Mouse (Mus musculus) left cerebral cortex, postnatal 36 days (tissue): ENCODE results near the gene Cnn3. TPM values are rescaled to one million over a fixed set of nuclear protein-coding genes. Genes with fewer than 3 reads are reported as not detected.

Experiments used
- DNase-seq, 2 experiments: peaks; one replicate each; pipeline ENCODE4 v3.0.0; 2021 to 2022; ENCODE audit warnings: low spot score in 2 of 2, mixed read lengths in 1 of 2
- intact Hi-C: fragments of 180-260 bp; cut with DNase I; formaldehyde crosslinking; loops from one replicate; pipeline ENCODE4 v1.15.1; 2025
- total RNA-seq, 2 experiments: library from RNA; stranded (reverse); gene quantifications; 2 replicates each; pipeline ENCODE4 v1.2.3; 2021

Gene Cnn3
- total RNA-seq: 10 to 100 TPM; 63.0 to 67.5 TPM

DNA sequence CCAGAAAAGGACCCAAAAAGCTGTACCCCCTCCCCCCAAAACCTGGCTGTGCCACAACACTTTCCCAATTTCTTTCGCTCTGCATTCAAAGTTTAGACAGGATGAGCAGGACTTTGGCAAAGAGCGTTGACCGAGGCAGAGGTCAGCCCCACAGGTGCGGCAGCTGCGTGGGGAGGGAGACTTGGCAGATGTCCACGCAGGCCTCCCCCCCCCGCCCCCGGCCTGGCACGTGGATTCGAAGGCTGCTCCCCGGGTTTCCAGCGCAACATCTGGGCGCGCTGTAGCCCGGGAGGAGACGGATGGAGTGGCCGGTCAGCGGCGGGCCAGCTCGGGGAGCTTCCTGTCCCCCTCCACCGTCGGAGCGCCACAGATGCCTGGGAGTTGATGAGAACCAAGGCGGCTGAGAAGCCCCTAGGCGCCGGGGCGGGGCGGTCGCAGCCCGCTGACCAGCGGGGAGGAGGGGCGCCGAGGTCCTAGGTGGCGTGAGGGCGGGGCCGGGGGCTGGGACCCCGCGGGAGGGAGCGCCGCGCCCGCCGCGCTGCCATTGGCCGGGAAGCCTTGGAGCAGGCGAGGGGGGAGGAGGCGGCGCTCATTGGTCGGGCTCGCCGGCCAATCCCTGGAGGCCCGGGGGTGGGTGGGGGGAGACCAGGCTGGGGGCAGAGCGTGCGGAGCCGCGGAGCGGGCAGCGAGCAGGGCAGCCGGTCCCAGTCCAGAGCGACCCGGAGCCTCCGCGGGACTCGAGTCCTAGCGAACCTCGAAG lies at the start of gene Cnn3:
Gene Cnn3 (plus strand): TSS at position 637 of the 760 bp plus-strand sequence.
- intact Hi-C loops: loop anchor here (5.0 kb wide), 4 partner anchors 61 to 114 kb away; no protein-coding TSS in a partner anchor
- peak; percentile 77 to 83 for DNase-seq

DNA sequence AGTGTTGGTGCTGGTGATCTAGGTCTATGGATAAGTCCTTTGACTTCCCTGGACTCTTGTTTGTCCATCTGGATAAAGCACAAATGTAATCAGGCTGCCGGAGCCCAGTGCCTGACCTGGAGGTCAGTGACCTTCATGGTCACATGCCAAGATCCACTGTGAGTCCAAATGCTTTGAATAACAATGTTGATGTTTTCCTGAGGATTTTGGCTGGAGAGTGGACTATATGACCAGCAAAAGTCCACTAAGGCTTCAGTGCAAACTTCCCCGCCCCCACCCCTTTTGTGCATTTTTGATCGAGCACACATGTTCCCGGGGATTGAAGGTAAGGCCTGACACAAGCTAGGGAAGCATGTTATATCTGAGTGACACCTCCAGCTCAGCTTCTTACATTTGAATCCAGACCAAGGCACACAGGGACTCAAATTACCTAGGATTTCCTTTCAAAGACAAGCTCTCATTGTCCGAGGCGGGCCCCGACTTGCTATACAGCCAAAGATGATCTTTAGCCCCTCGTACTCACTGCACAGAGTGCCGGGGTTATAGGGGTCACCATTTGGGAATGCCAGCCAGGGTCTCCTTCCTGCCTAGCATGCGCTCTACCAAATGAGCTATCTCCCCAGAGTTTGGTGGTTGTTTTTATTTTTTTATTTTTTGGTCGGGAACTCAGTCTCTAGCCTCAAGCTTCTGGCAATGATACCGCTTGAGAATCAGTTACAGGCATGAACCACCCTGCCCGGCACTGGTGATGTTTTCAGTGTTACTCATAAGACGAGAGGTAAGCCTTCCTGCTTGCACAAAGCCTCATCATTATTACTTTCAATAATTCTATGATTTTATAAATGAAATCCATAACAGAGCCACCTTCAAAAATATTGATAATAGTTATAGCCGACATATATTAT lies 47.3 kb upstream of the Cnn3 start:
- intact Hi-C loops: no loop called here
- DNase-seq: no peak

DNA sequence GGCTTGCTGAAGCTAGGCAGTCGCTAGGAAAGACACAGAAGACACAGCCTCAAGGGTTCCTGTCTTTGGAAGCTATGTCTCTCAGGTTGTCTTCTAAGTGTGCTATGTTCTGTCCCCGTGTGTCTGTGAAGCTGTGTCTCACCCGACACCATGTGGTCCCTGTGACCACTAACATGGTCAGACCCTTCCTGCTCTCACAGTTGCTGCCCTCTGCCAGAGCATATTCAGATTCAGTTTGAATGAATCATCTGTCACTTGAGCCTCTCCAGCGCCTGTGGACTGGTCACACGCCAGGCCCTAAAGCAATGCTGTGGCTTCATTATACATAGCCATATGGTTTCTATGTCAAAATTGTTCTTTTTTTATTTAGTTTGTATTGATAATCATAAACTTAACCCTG lies 46.6 kb upstream of the Cnn3 start:
- DNase-seq: no peak
- intact Hi-C loops: no loop called here

DNA sequence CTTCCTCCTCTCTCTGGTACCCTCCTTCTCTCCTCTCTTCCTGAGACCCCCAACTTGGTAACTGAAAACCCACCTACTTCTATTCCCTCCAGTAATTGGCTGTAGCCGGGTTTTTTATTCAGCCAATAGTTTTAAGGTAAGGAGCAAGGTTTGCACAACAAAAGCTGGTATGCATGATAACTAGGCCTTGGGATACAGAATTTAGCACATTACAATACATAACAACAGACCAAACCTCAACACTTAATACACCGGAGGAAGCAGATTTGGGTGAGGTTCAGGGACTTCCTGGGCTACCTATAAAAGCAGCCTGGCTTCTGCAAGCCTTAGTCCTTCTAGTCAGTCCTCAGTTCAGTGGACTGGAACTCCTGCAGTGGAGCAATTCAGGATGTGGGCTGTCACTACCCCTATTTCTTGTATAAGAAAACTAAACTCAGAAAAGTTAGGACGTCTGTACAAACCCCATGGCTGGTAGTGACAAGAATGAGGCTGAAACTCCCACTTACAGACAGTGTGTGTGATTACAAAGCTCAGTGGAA lies 38.8 kb upstream of the Cnn3 start:
- intact Hi-C loops: no loop called here
- DNase-seq: no peak

DNA sequence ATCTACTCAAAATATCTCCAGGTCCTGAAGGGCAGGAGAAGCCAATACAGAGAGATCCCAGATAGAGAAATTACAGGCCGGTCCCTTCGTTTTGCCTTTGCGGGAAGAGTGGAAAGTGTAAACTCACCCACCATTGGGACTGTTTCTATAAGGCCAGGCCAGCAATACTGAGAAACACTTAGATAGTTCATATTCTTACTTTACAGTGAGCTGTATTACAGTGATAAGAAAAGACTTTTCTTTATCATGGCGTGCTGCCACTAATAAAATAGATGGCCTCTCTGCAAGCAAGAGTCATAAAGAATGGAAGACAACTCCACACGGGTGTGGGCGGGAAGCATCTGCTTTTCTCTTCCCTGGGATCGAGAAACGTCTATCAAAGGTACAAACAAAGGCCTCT lies 36.9 kb upstream of the Cnn3 start:
- no peak for DNase-seq
- intact Hi-C loops: no loop called here

DNA sequence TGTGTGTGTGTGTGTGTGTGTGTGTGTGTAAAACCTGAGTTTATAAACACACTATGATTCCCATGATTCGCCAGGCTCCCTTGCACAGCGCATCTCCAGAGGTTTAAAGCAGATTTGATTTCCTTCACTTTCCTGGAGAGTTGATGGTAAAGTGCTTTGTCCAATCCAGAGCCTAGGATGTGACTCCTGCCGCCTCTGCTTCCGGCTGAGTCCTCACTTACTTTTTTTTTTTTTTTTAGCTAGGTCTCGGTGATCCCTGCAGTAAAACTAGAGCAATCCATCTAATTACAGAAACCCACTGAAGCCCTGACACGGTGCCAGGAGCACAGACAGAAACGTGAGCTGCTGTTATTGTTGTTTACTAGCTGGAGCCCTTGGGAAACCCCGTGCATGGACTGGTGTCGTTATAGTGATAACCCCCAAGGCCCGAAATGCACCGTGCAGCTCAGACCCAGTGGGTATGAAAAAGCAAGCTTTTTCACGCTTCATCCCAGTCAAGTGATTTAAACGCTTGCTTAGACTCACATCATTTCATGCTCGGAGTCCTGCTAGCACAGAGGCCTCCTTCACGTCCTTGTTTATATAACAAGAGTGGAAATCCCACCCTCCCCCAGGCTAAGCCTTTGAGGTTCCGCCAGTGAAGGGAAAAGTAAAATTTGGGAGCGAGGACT lies 36.3 kb upstream of the Cnn3 start:
- DNase-seq: no peak
- intact Hi-C loops: no loop called here

DNA sequence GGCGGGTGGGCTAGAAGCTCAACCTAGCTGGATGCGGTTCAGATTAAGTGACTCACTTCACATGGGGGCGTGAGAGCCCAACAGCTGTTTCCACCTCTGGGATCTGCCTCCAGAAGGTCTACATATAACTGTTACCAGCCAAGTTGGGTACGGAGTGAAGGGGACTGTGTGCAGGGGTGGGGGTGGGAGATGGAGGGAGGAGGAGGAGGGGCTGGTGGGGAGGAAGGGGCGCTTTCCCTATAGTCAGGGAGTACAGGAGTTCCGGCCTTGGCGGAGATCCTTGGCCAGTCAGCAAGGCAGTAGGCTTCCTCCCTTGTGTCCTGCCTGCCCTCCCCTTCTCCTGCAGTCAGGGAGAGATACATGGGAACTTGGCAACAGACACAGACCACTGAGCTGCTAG lies 35.6 kb upstream of the Cnn3 start:
- intact Hi-C loops: no loop called here

DNA sequence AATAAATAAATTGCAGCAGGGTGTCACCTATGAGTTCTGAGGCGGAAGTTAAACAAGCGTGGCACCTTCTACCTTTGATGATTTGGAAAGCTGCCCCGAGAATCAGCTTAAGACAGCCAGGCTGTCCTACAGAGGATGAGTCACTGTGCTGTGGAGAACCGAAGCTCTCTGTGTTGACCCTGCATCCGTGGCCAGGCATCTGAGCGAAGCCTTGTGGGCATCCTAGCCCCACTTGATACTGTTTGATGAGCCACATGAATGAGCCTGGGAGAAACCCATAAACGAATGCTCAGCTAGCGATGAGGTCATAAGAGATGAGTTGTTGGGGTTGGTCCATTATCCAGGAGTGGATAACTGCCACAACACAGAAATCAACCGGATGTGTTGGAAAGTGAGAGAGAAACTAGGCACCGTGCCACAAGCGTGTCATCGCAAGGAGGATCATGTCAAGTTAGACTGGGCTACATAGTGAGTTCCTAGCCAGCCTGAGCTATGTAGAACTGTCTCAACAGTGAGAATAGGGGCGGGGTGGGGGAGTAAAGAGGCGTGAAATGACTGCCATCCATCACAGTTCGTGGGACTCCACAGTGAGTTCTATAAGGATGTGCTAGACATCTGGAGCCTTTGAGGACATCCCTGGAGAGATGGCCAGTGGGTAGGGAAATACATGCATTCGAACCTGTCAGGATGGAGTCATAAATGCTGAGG lies 30.6 kb upstream of the Cnn3 start:
- intact Hi-C loops: no loop called here
- no peak for DNase-seq

More for the DNA sequence above, 35.6 kb upstream of the Cnn3 start:
- no peak for DNase-seq

DNA sequence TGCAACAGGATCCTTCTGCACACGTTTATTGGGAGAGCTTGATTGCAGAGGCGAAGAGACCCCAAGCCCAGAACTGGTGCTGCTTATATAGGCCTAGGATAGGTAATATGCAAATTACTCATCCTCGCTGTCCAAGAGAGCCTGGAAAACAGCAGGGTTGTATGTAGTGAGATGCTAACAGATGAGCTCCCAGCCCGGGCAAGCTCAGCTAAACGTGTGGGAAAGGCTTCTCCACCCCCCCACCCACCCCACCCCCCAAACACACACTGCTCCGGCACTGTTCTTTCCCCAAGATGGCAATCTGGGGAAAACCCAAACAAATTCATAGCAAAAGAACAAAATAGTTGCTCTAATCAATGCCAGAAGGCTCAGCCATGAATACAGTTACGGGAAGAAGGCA lies 29.7 kb upstream of the Cnn3 start:
- intact Hi-C loops: no loop called here
- no peak for DNase-seq

DNA sequence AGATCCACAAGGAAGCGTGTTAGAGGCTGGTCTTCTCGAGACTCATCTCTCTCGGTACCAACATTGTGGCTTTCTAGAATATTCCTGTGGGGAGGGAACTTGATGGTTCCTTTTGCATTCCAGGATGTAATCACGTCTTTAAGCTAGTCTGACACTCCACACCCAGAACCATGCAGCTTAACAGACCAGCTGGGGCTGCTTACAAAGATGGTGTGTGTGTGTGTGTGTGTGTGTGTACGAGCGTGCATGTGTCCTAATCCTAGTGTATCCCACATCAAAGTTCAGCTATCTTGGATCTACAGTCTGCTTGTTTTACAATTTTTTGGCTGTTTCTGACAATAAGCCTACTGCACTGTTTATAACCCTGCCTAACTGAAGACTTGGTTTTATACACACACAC lies 29.3 kb upstream of the Cnn3 start:
- intact Hi-C loops: no loop called here
- no peak for DNase-seq

DNA sequence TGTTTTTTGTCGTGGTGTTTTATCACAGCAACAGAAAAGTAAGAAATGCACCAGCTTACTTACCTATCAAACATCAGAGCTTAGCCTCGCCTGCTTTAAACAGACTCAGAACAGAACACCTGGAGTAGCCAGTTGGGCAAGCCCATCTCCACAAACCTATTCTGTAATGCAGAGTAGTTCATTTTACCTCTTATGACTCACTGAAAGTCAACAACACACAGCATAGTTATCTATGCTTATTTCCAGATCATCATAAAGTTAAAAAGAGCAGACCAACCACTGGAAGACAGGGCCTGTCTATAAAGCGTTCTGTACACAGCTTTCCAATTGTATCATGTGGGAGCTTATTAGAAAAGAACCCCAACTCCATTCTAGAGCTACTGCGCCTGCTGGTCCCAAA lies 24.9 kb upstream of the Cnn3 start:
- DNase-seq: no peak
- intact Hi-C loops: no loop called here

DNA sequence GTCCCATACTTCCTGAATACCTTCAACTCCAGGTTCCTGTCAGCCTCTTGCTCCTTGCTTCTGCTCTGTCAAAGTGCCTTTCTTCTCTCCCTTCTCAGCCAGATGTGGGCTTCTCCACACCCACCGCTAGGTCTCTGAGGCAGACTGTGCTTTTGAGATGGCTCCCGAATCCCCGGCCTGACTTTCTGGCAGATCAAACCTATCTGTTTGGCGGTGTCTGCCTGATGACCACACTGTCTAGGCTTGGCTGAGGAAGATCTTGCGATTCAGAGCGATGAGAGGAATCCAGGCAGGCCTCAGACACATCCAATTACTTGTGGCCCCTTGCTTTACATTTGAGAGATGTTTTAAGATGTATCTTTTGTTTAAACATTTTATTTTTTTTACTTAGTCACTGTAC lies 24.2 kb upstream of the Cnn3 start:
- no peak for DNase-seq
- intact Hi-C loops: no loop called here

DNA sequence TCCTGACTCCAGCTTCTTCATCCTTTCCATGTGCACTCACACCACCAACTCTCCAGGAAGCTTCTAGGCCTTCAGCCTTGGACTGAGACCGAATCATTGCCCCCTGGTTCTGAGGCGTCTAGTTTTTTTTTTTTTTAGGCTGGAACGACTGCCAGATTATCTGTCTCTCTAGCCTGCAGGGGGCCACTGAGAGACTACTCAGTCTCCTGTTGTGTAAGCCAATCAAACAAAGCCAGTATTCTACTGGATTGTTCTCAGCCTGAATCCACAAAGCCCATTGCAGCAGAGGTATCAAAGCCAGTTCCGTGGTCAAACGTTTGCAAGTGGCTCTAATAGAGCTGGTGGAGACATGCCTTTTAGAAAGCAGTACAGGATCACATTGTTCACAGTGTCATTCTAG lies 22.8 kb upstream of the Cnn3 start:
- intact Hi-C loops: no loop called here
- no peak for DNase-seq

DNA sequence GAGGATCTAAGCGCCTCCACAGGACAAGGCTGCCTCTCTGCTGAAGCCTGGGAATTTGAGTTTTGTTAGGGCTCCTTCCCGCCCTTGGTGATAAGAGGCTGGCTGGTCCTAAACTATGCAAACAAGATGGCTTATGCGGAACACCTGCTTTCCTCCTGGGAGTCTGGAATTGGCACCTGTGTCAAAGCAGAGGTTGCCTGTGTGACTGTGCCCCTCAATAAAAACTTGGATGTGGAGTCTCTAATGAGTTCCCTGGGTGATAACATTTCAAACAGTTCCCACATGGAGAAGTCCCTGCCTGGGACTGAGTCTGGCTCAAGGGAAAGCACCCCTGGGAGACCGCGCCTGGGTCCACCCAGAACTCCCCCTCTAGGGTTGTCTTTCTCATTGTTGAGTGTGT lies 21.2 kb upstream of the Cnn3 start:
- intact Hi-C loops: no loop called here
- DNase-seq: no peak

DNA sequence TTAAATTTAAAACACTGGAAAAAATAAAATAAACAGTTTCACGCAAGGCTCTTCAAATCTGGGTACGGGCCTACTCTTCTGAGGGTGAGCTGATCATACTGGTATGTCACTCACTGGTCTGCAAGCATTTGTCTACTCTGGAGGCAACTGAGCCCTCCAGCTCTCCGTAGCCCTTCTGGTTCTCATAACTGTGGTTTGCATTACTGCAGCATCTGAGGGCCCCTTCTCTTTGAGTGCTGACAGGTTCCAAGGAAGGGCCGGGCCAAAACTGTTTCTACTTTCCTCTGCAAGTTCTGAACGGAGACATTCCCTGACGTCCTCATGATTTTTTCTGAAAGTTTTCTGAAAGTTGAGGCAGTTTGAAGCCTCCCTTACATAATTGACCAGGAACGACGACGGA lies 18.9 kb upstream of the Cnn3 start:
- intact Hi-C loops: no loop called here
- no peak for DNase-seq

DNA sequence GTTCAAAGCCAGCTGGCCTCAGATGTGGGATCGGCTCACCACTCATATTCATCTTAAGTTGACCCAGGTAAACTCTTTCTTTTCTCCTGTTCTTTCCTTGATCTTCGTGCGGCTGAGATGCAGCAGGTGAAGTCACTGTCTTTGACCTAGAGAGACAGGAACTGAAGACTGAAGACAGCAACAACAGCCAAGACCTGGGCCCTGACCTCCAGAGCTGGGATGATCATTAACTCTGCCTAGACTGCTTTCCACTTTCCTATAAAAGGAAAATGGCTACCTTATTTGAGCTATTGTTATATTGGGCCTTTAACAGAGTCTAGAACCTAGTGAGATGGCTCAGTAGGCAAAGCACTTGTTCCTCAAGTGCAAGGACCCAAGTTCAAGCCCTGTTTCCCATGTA lies 17.9 kb upstream of the Cnn3 start:
- no peak for DNase-seq
- intact Hi-C loops: no loop called here

DNA sequence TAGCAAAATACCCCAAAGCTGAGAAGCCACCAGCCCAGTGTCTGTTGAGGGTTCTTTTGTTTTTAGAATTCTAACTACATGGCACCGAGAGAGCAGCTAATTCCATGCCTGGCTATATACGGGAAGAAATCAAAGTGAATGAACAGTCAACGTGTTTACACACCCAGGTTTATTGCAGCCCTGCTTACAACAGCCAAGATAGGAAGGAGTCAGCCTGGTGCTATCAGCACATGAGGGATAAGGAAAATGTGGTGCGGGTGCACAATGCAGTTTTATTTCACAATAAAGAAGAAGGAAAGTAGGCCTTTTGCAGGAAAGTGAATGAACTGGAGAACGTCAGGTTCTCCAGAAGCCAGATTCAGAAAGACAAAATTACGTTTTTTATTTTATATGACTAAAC lies 14.8 kb upstream of the Cnn3 start:
- no peak for DNase-seq
- intact Hi-C loops: no loop called here

DNA sequence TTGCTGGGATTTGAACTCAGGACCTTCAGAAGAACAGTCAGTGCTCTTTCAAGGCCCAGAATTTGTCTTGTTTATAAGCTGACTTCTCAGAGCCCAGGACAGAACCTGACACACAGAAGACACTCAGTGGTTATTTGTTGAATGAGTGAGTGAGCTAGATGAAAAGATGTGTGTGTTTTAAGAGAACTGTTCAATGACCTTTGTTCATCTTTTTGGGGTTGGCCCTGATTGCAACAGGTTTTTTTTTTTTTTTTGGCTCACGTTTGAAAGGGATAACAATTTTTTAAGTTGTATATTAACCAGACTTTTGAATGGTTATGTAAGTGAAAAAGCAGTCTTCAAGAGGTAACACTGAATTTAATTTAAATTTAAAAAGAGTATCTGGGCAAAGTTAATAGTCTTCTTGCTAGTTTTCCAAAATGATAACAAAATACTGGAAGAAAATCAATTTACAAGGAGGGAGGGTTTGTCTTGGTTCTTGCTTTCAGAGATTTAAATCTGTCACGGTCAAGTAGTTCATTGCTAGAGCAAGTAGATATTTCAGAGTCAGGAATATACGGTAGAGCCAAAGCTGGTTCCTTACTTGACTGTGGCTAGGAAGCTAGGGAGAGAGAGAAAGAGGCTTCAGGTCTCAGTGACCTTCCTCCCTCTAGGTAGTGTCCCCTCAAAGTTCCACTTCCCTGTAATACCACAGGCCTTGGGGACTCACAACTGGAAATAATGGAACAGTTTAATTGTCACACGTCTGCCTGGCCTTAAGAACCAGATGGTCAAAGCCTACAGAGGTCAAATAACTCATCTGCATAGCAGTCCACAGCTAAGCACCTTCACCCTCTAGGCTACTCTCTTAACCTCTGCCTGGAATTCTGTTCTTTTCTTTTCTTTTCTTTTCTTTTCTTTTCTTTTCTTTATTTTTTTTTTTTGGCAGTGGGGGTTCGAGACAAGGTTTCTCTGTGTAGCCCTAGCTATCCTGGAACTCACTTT lies 9.8 kb upstream of the Cnn3 start:
- no peak for DNase-seq

More for the DNA sequence above, 9.8 kb upstream of the Cnn3 start:
- intact Hi-C loops: no loop called here
